8 mouse cellular contexts compared by ENCODE assay signal in genomic region chr2:92388891-92389641, GRCm38 (mm10). TPM values are rescaled to one million over a fixed set of nuclear protein-coding genes. Genes with fewer than 3 reads are reported as not detected.
DNase-seq lines count a peak whose midpoint lies in the region; ATAC-seq and TF ChIP-seq lines count a peak whose summit lies in the region.

No protein-coding gene starts in this region.

- H3K4me3 ChIP-seq in forebrain, embryonic 12.5 days (replicated peaks), result peak overlapping the region; percentile 79
- H3K4me3 ChIP-seq in heart, embryonic 16.5 days (ENCODE audit: low read length), result peak overlapping the region; percentile 65
- peak overlapping the region; percentile 49 for H3K4me3 ChIP-seq in liver, embryonic 12.5 days
- H3K4me3 ChIP-seq in neural tube, embryonic 13.5 days, result peak overlapping the region; percentile 87
- peak overlapping the region; percentile 40 for H3K4me3 ChIP-seq in thymus, adult 2 months (ENCODE audit: control insufficient read depth, insufficient read depth, low read length)

- H3K36me3 ChIP-seq in forebrain, embryonic 12.5 days (replicated peaks), result peaks cover 38% of the 10 kb centered on the region
- H3K36me3 ChIP-seq in heart, embryonic 16.5 days (ENCODE audit: control insufficient read depth, insufficient read depth), result no peaks in the 10 kb centered on the region
- H3K36me3 ChIP-seq in liver, embryonic 12.5 days, result no peaks in the 10 kb centered on the region
- H3K36me3 ChIP-seq in neural tube, embryonic 13.5 days, result peaks cover 36% of the 10 kb centered on the region
- no peaks in the 10 kb centered on the region for H3K36me3 ChIP-seq in thymus, adult 2 months (ENCODE audit: control insufficient read depth, insufficient read depth, low read length)

- peak; percentile 68 for DNase-seq in CD4-positive helper T cell, adult 2 months (ENCODE audit: low read depth, low spot score)
- peak; percentile 99 for DNase-seq in brain, embryonic 14.5 days (ENCODE audit: low read depth)
- peak; percentile 91 for DNase-seq in kidney, postnatal 14 days
- peak; percentile 49 for DNase-seq in thymus, adult 2 months

- peak overlapping the region; percentile 89 for H3K4me2 ChIP-seq in forebrain, embryonic 12.5 days
- peak overlapping the region; percentile 83 for H3K4me2 ChIP-seq in heart, embryonic 16.5 days (ENCODE audit: low read depth, low read length)
- H3K4me2 ChIP-seq in liver, embryonic 12.5 days, result peak overlapping the region; percentile 60
- H3K4me2 ChIP-seq in neural tube, embryonic 13.5 days, result peak overlapping the region; percentile 78

- H3K4me1 ChIP-seq in forebrain, embryonic 12.5 days, result peaks cover 58% of the 10 kb centered on the region
- peaks cover 23% of the 10 kb centered on the region for H3K4me1 ChIP-seq in heart, embryonic 16.5 days (ENCODE audit: control insufficient read depth, insufficient read depth, low read length)
- H3K4me1 ChIP-seq in liver, embryonic 12.5 days, result peaks cover 41% of the 10 kb centered on the region
- H3K4me1 ChIP-seq in neural tube, embryonic 13.5 days (replicated peaks), result peaks cover 78% of the 10 kb centered on the region
- H3K4me1 ChIP-seq in thymus, adult 2 months (replicated peaks; ENCODE audit: control insufficient read depth, insufficient read depth, low read length), result peaks cover 18% of the 10 kb centered on the region

- TF ChIP-seq POLR2A in brain, embryonic 14.5 days (IDR thresholded peaks at IDR 0.05; ENCODE audit: borderline replicate concordance, extremely low read depth, insufficient read depth, insufficient read length, poor library complexity, severe bottlenecking), result peak; percentile 88
- TF ChIP-seq POLR2A in thymus, adult 2 months (IDR thresholded peaks at IDR 0.05; ENCODE audit: control insufficient read depth, extremely low read depth, insufficient read depth, low read length, poor library complexity), result no peak

- peak overlapping the region; percentile 85 for H3K27ac ChIP-seq in forebrain, embryonic 12.5 days
- no peak overlapping the region for H3K27ac ChIP-seq in heart, embryonic 16.5 days (ENCODE audit: low read length)
- no peak overlapping the region for H3K27ac ChIP-seq in liver, embryonic 12.5 days
- H3K27ac ChIP-seq in neural tube, embryonic 13.5 days (replicated peaks), result peak overlapping the region; percentile 95
- H3K27ac ChIP-seq in thymus, adult 2 months (ENCODE audit: control insufficient read depth, insufficient read depth, low read length), result no peak overlapping the region

- peak overlapping the region; percentile 87 for H3K9ac ChIP-seq in forebrain, embryonic 12.5 days
- H3K9ac ChIP-seq in heart, embryonic 16.5 days (ENCODE audit: low read length), result peak overlapping the region; percentile 57
- no peak overlapping the region for H3K9ac ChIP-seq in liver, embryonic 12.5 days
- peak overlapping the region; percentile 95 for H3K9ac ChIP-seq in neural tube, embryonic 13.5 days

- TF ChIP-seq CTCF in brain, embryonic 14.5 days (IDR thresholded peaks at IDR 0.05; ENCODE audit: borderline replicate concordance, extremely low read depth, insufficient read depth, insufficient read length), result no peak
- no peak for TF ChIP-seq CTCF in thymus, adult 2 months (IDR thresholded peaks at IDR 0.05; ENCODE audit: borderline replicate concordance, control insufficient read depth, extremely low read depth, insufficient read depth, low read length, poor library complexity)

- under 1% methylated on average over 57 of the region's 62 CpGs for WGBS in forebrain, embryonic 12.5 days
- WGBS in heart, embryonic 16.5 days, result under 1% methylated on average over 61 of the region's 62 CpGs
- WGBS in liver, embryonic 12.5 days (ENCODE audit: insufficient replicate concordance), result under 1% methylated on average over 62 of the region's 62 CpGs
- under 1% methylated on average over 48 of the region's 62 CpGs for WGBS in neural tube, embryonic 13.5 days
- 5% methylated on average over 61 of the region's 62 CpGs for WGBS in thymus, adult 2 months

- no peaks in the 10 kb centered on the region for H3K9me3 ChIP-seq in forebrain, embryonic 12.5 days
- no peaks in the 10 kb centered on the region for H3K9me3 ChIP-seq in heart, embryonic 16.5 days (replicated peaks; ENCODE audit: control insufficient read depth, low read length)
- no peaks in the 10 kb centered on the region for H3K9me3 ChIP-seq in liver, embryonic 12.5 days (replicated peaks)
- no peaks in the 10 kb centered on the region for H3K9me3 ChIP-seq in neural tube, embryonic 13.5 days

- H3K27me3 ChIP-seq in forebrain, embryonic 12.5 days, result 0 out of 2 replicates have a peak, but pooled peaks cover 10% of the 10 kb centered on the region
- peaks cover 18% of the 10 kb centered on the region for H3K27me3 ChIP-seq in heart, embryonic 16.5 days (ENCODE audit: control insufficient read depth, insufficient read depth, low read length)
- peaks cover 89% of the 10 kb centered on the region for H3K27me3 ChIP-seq in liver, embryonic 12.5 days (replicated peaks)
- H3K27me3 ChIP-seq in neural tube, embryonic 13.5 days, result no peaks in the 10 kb centered on the region
- H3K27me3 ChIP-seq in thymus, adult 2 months (ENCODE audit: control insufficient read depth, insufficient read depth, low read length), result peaks cover 7% of the 10 kb centered on the region; the same call in 1 of the 2 replicates

- ATAC-seq in forebrain, embryonic 12.5 days (ENCODE audit: low FRiP score), result peak; percentile 95
- ATAC-seq in heart, embryonic 16.5 days (replicated peaks; ENCODE audit: extremely low read depth, insufficient read depth, low FRiP score), result peak; percentile 79
- peak; percentile 36; the same call in 1 of the 2 replicates for ATAC-seq in liver, embryonic 12.5 days
- ATAC-seq in neural tube, embryonic 13.5 days (ENCODE audit: low read depth), result peak; percentile 94

RNA-seq across cellular contexts. Expression of gene 1700029I15Rik, which starts 6.7 kb away (rescaled TPM):
- 3.0 and 3.8 TPM in 2 replicates for polyA plus RNA-seq in brain, embryonic 14.5 days (2012; rRNA removed)
- 5.6 and 6.8 TPM in 2 replicates for polyA plus RNA-seq in forebrain, embryonic 12.5 days (2016; fragmentation: Nextera tagmentation; extraction: Ambion mirVana)
- polyA plus RNA-seq in heart, embryonic 16.5 days (2015; fragmentation: Nextera tagmentation; extraction: Ambion mirVana), result 1.8 and 2.6 TPM in 2 replicates
- 1.1 and 1.4 TPM in 2 replicates for polyA plus RNA-seq in liver, embryonic 12.5 days (2016; fragmentation: Nextera tagmentation; extraction: Ambion mirVana)
- polyA plus RNA-seq in neural tube, embryonic 13.5 days (2015; fragmentation: Nextera tagmentation; extraction: Ambion mirVana), result 6.4 TPM in 2 replicates
- polyA plus RNA-seq in thymus, adult 2 months (2012; rRNA removed), result 6.4 and 9.0 TPM in 2 replicates

RNA-seq across cellular contexts. Expression of gene Mapk8ip1, which starts 12.0 kb away (rescaled TPM):
- polyA plus RNA-seq in brain, embryonic 14.5 days (2012; rRNA removed), result 193 and 214 TPM in 2 replicates
- polyA plus RNA-seq in forebrain, embryonic 12.5 days (2016; fragmentation: Nextera tagmentation; extraction: Ambion mirVana), result 83.2 and 83.5 TPM in 2 replicates
- 5.7 TPM in 2 replicates for polyA plus RNA-seq in heart, embryonic 16.5 days (2015; fragmentation: Nextera tagmentation; extraction: Ambion mirVana)
- polyA plus RNA-seq in liver, embryonic 12.5 days (2016; fragmentation: Nextera tagmentation; extraction: Ambion mirVana), result 4.6 and 4.7 TPM in 2 replicates
- polyA plus RNA-seq in neural tube, embryonic 13.5 days (2015; fragmentation: Nextera tagmentation; extraction: Ambion mirVana), result 138 and 152 TPM in 2 replicates
- 10.6 and 11.4 TPM in 2 replicates for polyA plus RNA-seq in thymus, adult 2 months (2012; rRNA removed)

RNA-seq across cellular contexts. Expression of gene Large2, which starts 14.4 kb away (rescaled TPM):
- polyA plus RNA-seq in brain, embryonic 14.5 days (2012; rRNA removed), result 3.7 and 3.8 TPM in 2 replicates
- 5.3 and 5.5 TPM in 2 replicates for polyA plus RNA-seq in forebrain, embryonic 12.5 days (2016; fragmentation: Nextera tagmentation; extraction: Ambion mirVana)
- polyA plus RNA-seq in heart, embryonic 16.5 days (2015; fragmentation: Nextera tagmentation; extraction: Ambion mirVana), result 1.7 and 2.0 TPM in 2 replicates
- 1.8 and 2.0 TPM in 2 replicates for polyA plus RNA-seq in liver, embryonic 12.5 days (2016; fragmentation: Nextera tagmentation; extraction: Ambion mirVana)
- polyA plus RNA-seq in neural tube, embryonic 13.5 days (2015; fragmentation: Nextera tagmentation; extraction: Ambion mirVana), result 0.74 and 1.4 TPM in 2 replicates
- polyA plus RNA-seq in thymus, adult 2 months (2012; rRNA removed), result 10.4 and 13.9 TPM in 2 replicates

RNA-seq across cellular contexts. Expression of gene Pex16, which starts 14.6 kb away (rescaled TPM):
- 37.1 and 47.1 TPM in 2 replicates for polyA plus RNA-seq in brain, embryonic 14.5 days (2012; rRNA removed)
- 22.8 and 24.2 TPM in 2 replicates for polyA plus RNA-seq in forebrain, embryonic 12.5 days (2016; fragmentation: Nextera tagmentation; extraction: Ambion mirVana)
- polyA plus RNA-seq in heart, embryonic 16.5 days (2015; fragmentation: Nextera tagmentation; extraction: Ambion mirVana), result 20.1 and 20.7 TPM in 2 replicates
- polyA plus RNA-seq in liver, embryonic 12.5 days (2016; fragmentation: Nextera tagmentation; extraction: Ambion mirVana), result 20.1 and 21.2 TPM in 2 replicates
- polyA plus RNA-seq in neural tube, embryonic 13.5 days (2015; fragmentation: Nextera tagmentation; extraction: Ambion mirVana), result 31.6 and 35.0 TPM in 2 replicates
- polyA plus RNA-seq in thymus, adult 2 months (2012; rRNA removed), result 76.1 and 78.0 TPM in 2 replicates

RNA-seq across cellular contexts. Expression of gene Cry2, which starts 44.8 kb away (rescaled TPM):
- polyA plus RNA-seq in brain, embryonic 14.5 days (2012; rRNA removed), result 24.1 and 31.1 TPM in 2 replicates
- 29.1 and 31.2 TPM in 2 replicates for polyA plus RNA-seq in forebrain, embryonic 12.5 days (2016; fragmentation: Nextera tagmentation; extraction: Ambion mirVana)
- polyA plus RNA-seq in heart, embryonic 16.5 days (2015; fragmentation: Nextera tagmentation; extraction: Ambion mirVana), result 18.4 and 18.6 TPM in 2 replicates
- 14.1 and 14.5 TPM in 2 replicates for polyA plus RNA-seq in liver, embryonic 12.5 days (2016; fragmentation: Nextera tagmentation; extraction: Ambion mirVana)
- 35.9 and 37.7 TPM in 2 replicates for polyA plus RNA-seq in neural tube, embryonic 13.5 days (2015; fragmentation: Nextera tagmentation; extraction: Ambion mirVana)
- 16.2 and 19.6 TPM in 2 replicates for polyA plus RNA-seq in thymus, adult 2 months (2012; rRNA removed)

Comparison
In these comparisons a context has a peak if more than half of its experiments do, and no peak if none do; other contexts are left out.
1. DNase-seq: peak in every context shown above with its lines; median percentile 99 in brain, embryonic 14.5 days; 91 in kidney, postnatal 14 days; 68 in CD4-positive helper T cell, adult 2 months; 49 in thymus, adult 2 months.
2. ATAC-seq: peak in every context shown above with its lines; median percentile 95 in forebrain, embryonic 12.5 days; 94 in neural tube, embryonic 13.5 days; 79 in heart, embryonic 16.5 days; 36 in liver, embryonic 12.5 days.
3. H3K27ac ChIP-seq: peak in forebrain, embryonic 12.5 days (single experiment) and neural tube, embryonic 13.5 days (single experiment); none in heart, embryonic 16.5 days (single experiment), liver, embryonic 12.5 days (single experiment) and thymus, adult 2 months (single experiment).
4. Peak in every context shown above with its lines, with median percentiles within 50 percentile points of each other: H3K4me2 ChIP-seq and H3K4me3 ChIP-seq.